Mouse (Mus musculus) cerebellum, adult 2 months (tissue): ENCODE measurements at regions not wholly inside any gene's neighbourhood (a gene's known extent, or its start where the extent isn't known, plus 50 kb on each side); places are given as distances from the start of the nearest gene placed in this dataset.

Source experiments
- CTCF ChIP-seq: fragments of 200-500 bp; IDR thresholded peaks from 2 replicates; pipeline ENCODE4 v1.5.1; 2011; ENCODE audit warnings: low read depth, mild to moderate bottlenecking, control low read depth, low read length, moderate library complexity, borderline replicate concordance; ENCODE audit not compliant: insufficient read depth
- POLR2A ChIP-seq: fragments of 200-500 bp; IDR thresholded peaks from 2 replicates; pipeline ENCODE4 v1.6.1; 2011; ENCODE audit warnings: low read length, control low read depth, borderline replicate concordance; ENCODE audit not compliant: insufficient read depth

DNA sequence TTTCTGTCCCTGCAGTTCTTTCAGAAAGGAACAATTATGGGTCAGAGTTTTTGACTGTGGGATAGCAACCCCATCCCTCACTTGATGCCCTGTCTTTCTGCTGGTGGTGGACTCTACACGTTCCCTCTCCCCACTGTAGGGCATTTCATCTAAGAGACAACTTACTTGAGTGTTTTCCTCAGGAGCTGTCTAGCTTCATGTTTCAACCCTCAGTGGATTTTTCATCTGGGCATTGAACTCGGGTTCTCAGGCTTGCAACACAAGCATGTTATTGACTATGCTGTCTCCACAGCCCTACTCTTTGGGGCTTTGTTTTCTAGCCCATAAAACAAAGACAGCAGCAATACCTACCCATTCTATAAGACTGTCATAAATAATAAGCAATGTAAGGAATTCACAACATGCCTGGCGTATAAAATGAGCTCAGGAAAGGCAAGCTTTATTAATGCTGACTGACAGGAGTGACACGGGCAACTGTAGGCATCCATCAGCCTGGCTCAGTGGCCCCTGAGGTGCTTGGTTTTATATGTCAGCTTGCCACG lies 68.0 kb upstream of the Cpm start:
- TF ChIP-seq POLR2A (no peak), CTCF (no peak)
